Mouse (Mus musculus) hindbrain, embryonic 10.5 days (tissue): ENCODE results near the gene Vapb. TPM values are rescaled to one million over a fixed set of nuclear protein-coding genes. Genes with fewer than 3 reads are reported as not detected.

ENCODE experiments used
- DNase-seq: peaks from one replicate; pipeline ENCODE4 v3.0.0-alpha.2; 2017; ENCODE audit warnings: low spot score
- H3K27ac ChIP-seq: fragments of 300-500 bp; sonication (generic); 2 replicates; pipeline ENCODE4 v1.5.1; 2016; ENCODE audit warnings: mild to moderate bottlenecking, moderate library complexity
- H3K27me3 ChIP-seq: fragments of 300-500 bp; sonication (generic); 2 replicates; pipeline ENCODE4 v1.6.1; 2016; ENCODE audit warnings: mild to moderate bottlenecking; ENCODE audit not compliant: poor library complexity, insufficient read depth, severe bottlenecking
- H3K36me3 ChIP-seq: fragments of 300-500 bp; sonication (generic); 2 replicates; pipeline ENCODE4 v1.6.1; 2016; ENCODE audit warnings: mild to moderate bottlenecking, moderate library complexity
- H3K4me1 ChIP-seq: fragments of 300-500 bp; sonication (generic); replicated peaks from 2 replicates; pipeline ENCODE4 v1.6.1; 2016; ENCODE audit warnings: mild to moderate bottlenecking
- H3K4me3 ChIP-seq: fragments of 300-500 bp; sonication (generic); 2 replicates; pipeline ENCODE4 v1.5.1; 2016; ENCODE audit warnings: mild to moderate bottlenecking, moderate library complexity
- H3K9me3 ChIP-seq: fragments of 300-500 bp; sonication (generic); 2 replicates; pipeline ENCODE4 v1.6.1; 2016; ENCODE audit warnings: mild to moderate bottlenecking, moderate library complexity
- WGBS: fragments of 180-500 bp; shearing (Covaris S2); methylation state at CpG from one replicate; pipeline ENCODE4 v1.1.7; 2016; 5-methylcytosine and 5-hydroxymethylcytosine counted together
- polyA plus RNA-seq: library from polyadenylated mRNA; unstranded; fragments of >200 nt; fragmentation: Nextera tagmentation; extraction: Ambion mirVana; gene quantifications from 2 replicates; pipeline ENCODE4 v1.2.1, GENCODE M21; 2016

Vapb gene
- polyA plus RNA-seq, 1 experiment from 2014 or later = 14.9 TPM

DNA sequence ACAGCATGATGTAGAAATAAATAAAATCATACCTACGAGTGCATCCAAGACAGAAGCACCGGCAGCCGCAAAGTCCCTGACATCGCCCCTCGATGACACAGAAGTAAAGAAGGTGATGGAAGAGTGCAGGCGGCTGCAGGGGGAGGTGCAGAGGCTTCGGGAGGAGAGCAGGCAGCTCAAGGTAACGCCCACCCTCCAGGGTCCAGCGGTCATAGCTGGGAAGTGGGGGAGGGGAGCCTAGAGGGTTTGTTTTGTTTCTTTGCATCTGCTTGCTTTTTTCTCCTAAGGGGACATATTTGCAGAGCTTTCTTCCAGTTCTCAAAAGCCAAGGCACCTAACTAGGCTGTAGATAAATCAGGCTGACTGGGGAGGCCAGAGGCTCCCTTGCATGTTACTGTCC is 38.8 kb downstream of the Vapb start:
- peaks cover 77% of the 10 kb centered on the region for H3K4me1 ChIP-seq
- WGBS = 7% methylated on average over 9 of the region's 9 CpGs
- H3K9me3 ChIP-seq = no peaks in the 10 kb centered on the region
- H3K27me3 ChIP-seq = no peaks in the 10 kb centered on the region
- peak; percentile 52 for DNase-seq
- no peak overlapping the region for H3K4me3 ChIP-seq
- H3K27ac ChIP-seq = peak overlapping the region; percentile 78
- peaks cover 55% of the 10 kb centered on the region for H3K36me3 ChIP-seq

DNA sequence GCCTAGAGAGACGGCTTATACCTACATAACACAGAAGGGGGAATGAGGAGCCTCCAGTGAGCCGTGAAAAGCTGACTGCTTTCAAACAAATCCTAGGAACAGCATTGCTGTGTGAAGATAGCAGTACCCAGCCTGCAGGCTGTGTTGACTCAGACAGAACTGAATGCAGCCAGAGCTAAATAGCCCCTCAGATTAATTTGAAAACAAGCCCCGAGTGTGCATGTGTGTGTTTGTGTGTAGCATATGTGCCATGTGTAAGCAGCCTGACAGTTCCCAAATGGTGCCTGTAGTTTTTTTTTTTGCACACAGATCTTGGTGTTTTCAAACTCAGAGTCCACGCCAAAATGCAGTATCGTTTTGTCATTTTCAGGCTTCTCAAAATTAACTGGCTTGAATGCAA is 43.6 kb downstream of the Vapb start:
- Histone ChIP-seq H3K4me1 (peaks cover 48% of the 10 kb centered on the region), H3K27ac (no peak overlapping the region), H3K36me3 (peaks cover 62% of the 10 kb centered on the region), H3K4me3 (no peak overlapping the region), H3K9me3 (peaks cover 5% of the 10 kb centered on the region; the same call in 1 of the 2 replicates), H3K27me3 (no peaks in the 10 kb centered on the region)
- DNase-seq = no peak
- WGBS = 72% methylated on average over 5 of the region's 5 CpGs

- DNase-seq = no peak
- Histone ChIP-seq H3K27ac (no peak overlapping the region), H3K4me3 (no peak overlapping the region), H3K4me1 (peaks cover 29% of the 10 kb centered on the region), H3K27me3 (no peaks in the 10 kb centered on the region), H3K9me3 (peaks cover 5% of the 10 kb centered on the region; the same call in 1 of the 2 replicates), H3K36me3 (peaks cover 29% of the 10 kb centered on the region)
- WGBS = 76% methylated on average over 3 of the region's 3 CpGs
Observed at GRCm38 (mm10) chr2:173784366-173784765, 47.1 kb downstream of the Vapb start.

DNA sequence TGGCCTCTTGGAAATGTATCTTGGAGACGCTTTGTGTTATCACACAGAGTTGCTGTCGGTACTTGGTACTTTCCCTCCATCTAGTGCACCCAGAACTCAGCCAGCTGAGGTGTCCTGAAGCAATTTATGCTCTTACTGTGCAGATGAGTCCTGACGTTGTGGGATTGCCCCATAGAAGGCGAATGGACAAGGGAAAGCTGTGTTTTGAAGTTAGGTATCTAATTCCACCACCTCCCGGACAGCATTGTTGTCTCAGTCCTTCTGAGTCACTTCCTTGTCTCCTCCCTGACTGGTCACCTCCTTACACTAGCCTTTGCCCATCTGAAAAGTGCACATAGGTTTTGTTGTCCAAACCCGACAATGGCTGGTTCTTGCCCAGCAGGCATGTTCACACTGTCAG is 47.6 kb downstream of the Vapb start:
- peaks cover 24% of the 10 kb centered on the region for H3K36me3 ChIP-seq
- H3K27me3 ChIP-seq = no peaks in the 10 kb centered on the region
- DNase-seq = no peak
- 79% methylated on average over 6 of the region's 6 CpGs for WGBS
- peaks cover 29% of the 10 kb centered on the region for H3K4me1 ChIP-seq
- H3K4me3 ChIP-seq = no peak overlapping the region
- peaks cover 5% of the 10 kb centered on the region; the same call in 1 of the 2 replicates for H3K9me3 ChIP-seq
- no peak overlapping the region for H3K27ac ChIP-seq

- WGBS = 24% methylated on average over 23 of the region's 23 CpGs
- H3K27me3 ChIP-seq = no peaks in the 10 kb centered on the region
- peaks cover 54% of the 10 kb centered on the region for H3K4me1 ChIP-seq
Observed at GRCm38 (mm10) chr2:173789945-173790804, 52.9 kb downstream of the Vapb start.

GRCm38 (mm10) chr2:173791904-173792757 is 54.8 kb downstream of the Vapb start:
- no peaks in the 10 kb centered on the region for H3K36me3 ChIP-seq
- H3K27me3 ChIP-seq = no peaks in the 10 kb centered on the region
- H3K27ac ChIP-seq = peak overlapping the region; percentile 75
- DNase-seq = no peak
- H3K4me1 ChIP-seq = peaks cover 66% of the 10 kb centered on the region
- WGBS = 71% methylated on average over 20 of the region's 20 CpGs
- H3K4me3 ChIP-seq = no peak overlapping the region
- no peaks in the 10 kb centered on the region for H3K9me3 ChIP-seq

More at GRCm38 (mm10) chr2:173789945-173790804, 52.9 kb downstream of the Vapb start:
- H3K4me3 ChIP-seq = peak overlapping the region; percentile 16; the same call in 1 of the 2 replicates
- H3K9me3 ChIP-seq = no peaks in the 10 kb centered on the region
- H3K36me3 ChIP-seq = no peaks in the 10 kb centered on the region
- H3K27ac ChIP-seq = peak overlapping the region; percentile 75
- peak; percentile 45 for DNase-seq

GRCm38 (mm10) chr2:173794018-173794417 is 56.7 kb downstream of the Vapb start:
- H3K9me3 ChIP-seq = no peaks in the 10 kb centered on the region
- no peaks in the 10 kb centered on the region for H3K36me3 ChIP-seq
- H3K4me3 ChIP-seq = no peak overlapping the region
- peaks cover 65% of the 10 kb centered on the region for H3K4me1 ChIP-seq
- DNase-seq = no peak
- H3K27me3 ChIP-seq = no peaks in the 10 kb centered on the region
- H3K27ac ChIP-seq = 0 out of 2 replicates have a peak overlapping the region, but pooled peaks have one; percentile 37
- 94% methylated on average over 12 of the region's 12 CpGs for WGBS

- no peaks in the 10 kb centered on the region for H3K9me3 ChIP-seq
- 0 out of 2 replicates have a peak overlapping the region, but pooled peaks have one; percentile 19 for H3K27ac ChIP-seq
- WGBS = 87% methylated on average over 21 of the region's 21 CpGs
- H3K4me3 ChIP-seq = no peak overlapping the region
- no peaks in the 10 kb centered on the region for H3K36me3 ChIP-seq
- H3K4me1 ChIP-seq = peaks cover 57% of the 10 kb centered on the region
- no peak for DNase-seq
- no peaks in the 10 kb centered on the region for H3K27me3 ChIP-seq
Observed at GRCm38 (mm10) chr2:173794531-173795510, 57.5 kb downstream of the Vapb start.

DNA sequence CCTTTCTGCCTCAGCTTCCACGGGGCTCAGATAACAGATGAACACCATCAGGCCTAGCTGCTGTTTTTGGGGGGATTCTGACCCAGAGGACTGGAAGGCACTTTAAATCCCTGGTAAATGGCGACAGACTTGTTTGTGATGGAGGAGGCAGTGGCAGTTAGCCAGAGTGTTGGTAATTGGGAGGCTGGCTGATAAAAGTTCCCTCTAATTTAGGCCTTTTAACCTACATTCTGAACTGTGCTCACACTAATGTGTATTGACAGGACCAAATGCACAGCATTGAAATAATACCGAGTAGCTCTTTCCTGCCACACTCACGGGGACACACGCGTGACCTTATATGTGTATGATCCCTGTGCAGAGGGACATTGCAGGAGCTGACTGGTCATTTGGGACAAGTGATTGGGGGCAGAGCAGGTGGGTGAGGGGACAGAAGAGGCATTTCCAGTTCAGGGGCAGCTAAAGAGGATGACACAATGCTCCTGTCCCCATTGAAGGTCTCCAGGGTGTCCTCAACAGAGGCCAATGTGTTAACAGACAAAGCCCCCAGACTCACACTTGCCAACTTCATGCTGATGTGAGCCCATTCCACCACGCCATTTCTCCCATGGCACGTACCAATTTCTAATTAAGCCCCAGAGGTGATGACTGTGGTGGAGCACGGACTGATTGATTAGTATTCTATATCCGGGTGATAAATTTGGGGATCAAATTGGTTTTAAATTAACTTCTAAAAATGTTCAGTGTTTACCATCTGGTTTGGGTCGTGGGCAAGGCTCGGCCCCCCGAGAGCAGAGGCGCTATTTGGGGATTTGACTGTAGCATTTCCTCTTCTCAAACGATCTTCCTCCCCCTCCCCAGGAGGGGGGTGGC is 58.7 kb downstream of the Vapb start:
- DNase-seq = no peak
- Histone ChIP-seq H3K4me3 (no peak overlapping the region), H3K36me3 (no peaks in the 10 kb centered on the region), H3K27me3 (no peaks in the 10 kb centered on the region), H3K27ac (peak overlapping the region; percentile 26), H3K9me3 (no peaks in the 10 kb centered on the region), H3K4me1 (peaks cover 45% of the 10 kb centered on the region)
- 85% methylated on average over 15 of the region's 15 CpGs for WGBS

- H3K4me3 ChIP-seq = no peak overlapping the region
- H3K9me3 ChIP-seq = no peaks in the 10 kb centered on the region
- 76% methylated on average over 4 of the region's 4 CpGs for WGBS
- peaks cover 45% of the 10 kb centered on the region for H3K4me1 ChIP-seq
- H3K27me3 ChIP-seq = no peaks in the 10 kb centered on the region
- no peaks in the 10 kb centered on the region for H3K36me3 ChIP-seq
- DNase-seq = no peak
- H3K27ac ChIP-seq = peak overlapping the region; percentile 26
Observed at GRCm38 (mm10) chr2:173796674-173796963, 59.3 kb downstream of the Vapb start.

GRCm38 (mm10) chr2:173799513-173799912 is 62.2 kb downstream of the Vapb start:
- Histone ChIP-seq H3K4me1 (peaks cover 36% of the 10 kb centered on the region), H3K9me3 (no peaks in the 10 kb centered on the region), H3K36me3 (no peaks in the 10 kb centered on the region), H3K27me3 (no peaks in the 10 kb centered on the region), H3K27ac (no peak overlapping the region), H3K4me3 (no peak overlapping the region)
- WGBS = 83% methylated on average over 1 of the region's 1 CpGs
- DNase-seq = no peak
